Mouse (Mus musculus) ES-E14 (cell line): ENCODE measurements around the gene Crhr1. TPM values are rescaled to one million over a fixed set of nuclear protein-coding genes. Genes with fewer than 3 reads are reported as not detected.

ENCODE experiments used
- DNase-seq: peaks from one replicate; pipeline ENCODE4 v3.0.0-alpha.2; 2013; ENCODE audit warnings: low read depth, low spot score
- H3K27ac ChIP-seq: 2 replicates; pipeline ENCODE4 v1.5.1; 2012; ENCODE audit warnings: low read depth, mild to moderate bottlenecking, low read length, moderate library complexity, mixed read lengths; ENCODE audit not compliant: poor library complexity, insufficient read depth, severe bottlenecking
- H3K36me3 ChIP-seq: 2 replicates; pipeline ENCODE4 v1.6.1; 2012; ENCODE audit warnings: mild to moderate bottlenecking, low read length, moderate library complexity, mixed read lengths; ENCODE audit not compliant: control insufficient read depth, poor library complexity, insufficient read depth, severe bottlenecking
- H3K4me1 ChIP-seq, 2 experiments: fragments of 150-350 bp in 1 of 2; sonication (generic) in 1 of 2; 2 replicates each; pipeline ENCODE4 v1.6.1; 2012; ENCODE audit warnings: low read length in 2 of 2, mild to moderate bottlenecking in 1 of 2, mixed read lengths in 1 of 2; ENCODE audit not compliant: control insufficient read depth in 2 of 2, insufficient read depth in 2 of 2, poor library complexity in 1 of 2
- H3K4me3 ChIP-seq, 2 experiments: fragments of 150-350 bp in 1 of 2; sonication (generic) in 1 of 2; 2 replicates each; pipeline ENCODE4 v1.5.1; 2012; ENCODE audit warnings: low read length in 2 of 2, low read depth in 1 of 2, mild to moderate bottlenecking in 1 of 2, mixed read lengths in 1 of 2; ENCODE audit not compliant: insufficient read depth in 1 of 2, poor library complexity in 1 of 2, severe bottlenecking in 1 of 2
- H3K9ac ChIP-seq: 2 replicates; pipeline ENCODE4 v1.6.1; 2012; ENCODE audit warnings: low read depth, mild to moderate bottlenecking, low read length, mixed read lengths; ENCODE audit not compliant: poor library complexity, insufficient read depth, severe bottlenecking
- H3K9me3 ChIP-seq: fragments of 150-350 bp; sonication (generic); 2 replicates; pipeline ENCODE4 v1.6.1; 2012; ENCODE audit warnings: low read depth, mild to moderate bottlenecking, low read length; ENCODE audit not compliant: control insufficient read depth, insufficient read depth
- CHD2 ChIP-seq: IDR thresholded peaks from 2 replicates; pipeline ENCODE4 v1.6.1; 2014; ENCODE audit warnings: mild to moderate bottlenecking, low read depth, low read length, inconsistent platforms
- HCFC1 ChIP-seq: IDR thresholded peaks from 2 replicates; pipeline ENCODE4 v1.6.1; 2012; ENCODE audit warnings: low read length, inconsistent platforms, borderline replicate concordance; ENCODE audit not compliant: insufficient read depth
- MAFK ChIP-seq: IDR thresholded peaks from 2 replicates; pipeline ENCODE4 v1.6.1; 2014; ENCODE audit warnings: mild to moderate bottlenecking, low read depth, low read length, inconsistent platforms; ENCODE audit not compliant: insufficient read depth
- ZC3H11A ChIP-seq: IDR thresholded peaks from 2 replicates; pipeline ENCODE4 v1.6.1; 2012; ENCODE audit warnings: low read depth, mild to moderate bottlenecking, inconsistent platforms, low read length, borderline replicate concordance
- ZNF384 ChIP-seq: IDR thresholded peaks from 2 replicates; pipeline ENCODE4 v1.6.1; 2012; ENCODE audit warnings: low read depth, low read length, inconsistent platforms
- in situ Hi-C, 2 experiments: fragments of 600-800 bp; cut with MboI; formaldehyde crosslinking; loops; one replicate each; pipeline ENCODE4 v1.15.1; 2025; ENCODE audit warnings: low sequenced_read_pairs in 2 of 2, inconsistent platforms in 1 of 2; ENCODE audit not compliant: unreplicated experiment in 2 of 2
- total RNA-seq: library from RNA; depleted of rRNA; stranded (reverse); fragments of 300-350 nt; gene quantifications from 2 replicates; pipeline ENCODE4 v1.2.3, GENCODE M21; 2012

Gene Crhr1
- total RNA-seq, 1 experiment: 0.09 TPM

GRCm38 (mm10) chr11:104171281-104171781, 38.7 kb downstream of the Crhr1 start:
- no peak for TF ChIP-seq CHD2
- TF ChIP-seq ZNF384: no peak
- TF ChIP-seq HCFC1: peak; percentile 56; the same call in 1 of the 2 replicates
- peak; percentile 66 for TF ChIP-seq MAFK
- TF ChIP-seq ZC3H11A: peak; percentile 92
- Histone ChIP-seq H3K4me1 (no peaks in the 10 kb centered on the region; a peak in 1 of 4 replicates), H3K9ac (no peak overlapping the region), H3K4me3 (no peak overlapping the region), H3K9me3 (no peaks in the 10 kb centered on the region), H3K27ac (no peak overlapping the region), H3K36me3 (no peaks in the 10 kb centered on the region)
- peak; percentile 49 for DNase-seq
- in situ Hi-C loops: loop anchor here in 1 of 2 experiments (10.0 kb wide), 1 partner anchor 187 kb away; no protein-coding TSS in a partner anchor

GRCm38 (mm10) chr11:104178893-104179292, 46.2 kb downstream of the Crhr1 start:
- in situ Hi-C loops: loop anchor here in 1 of 2 experiments (10.0 kb wide), 1 partner anchor 194 kb away; no protein-coding TSS in a partner anchor
- Histone ChIP-seq H3K9ac (no peak overlapping the region), H3K4me3 (no peak overlapping the region), H3K27ac (no peak overlapping the region), H3K9me3 (no peaks in the 10 kb centered on the region), H3K36me3 (no peaks in the 10 kb centered on the region), H3K4me1 (no peaks in the 10 kb centered on the region)
- TF ChIP-seq ZNF384 (no peak), CHD2 (no peak), MAFK (no peak), HCFC1 (no peak), ZC3H11A (no peak)
- DNase-seq: no peak

- Histone ChIP-seq H3K27ac (no peak overlapping the region), H3K4me3 (no peak overlapping the region), H3K9me3 (no peaks in the 10 kb centered on the region), H3K4me1 (no peaks in the 10 kb centered on the region), H3K9ac (no peak overlapping the region), H3K36me3 (no peaks in the 10 kb centered on the region)
- DNase-seq: no peak
- no peak for TF ChIP-seq CHD2
- no peak for TF ChIP-seq MAFK
- in situ Hi-C loops: loop anchor here in 1 of 2 experiments (10.0 kb wide), 1 partner anchor 195 kb away; no protein-coding TSS in a partner anchor
These were observed 47.1 kb downstream of the Crhr1 start for GRCm38 (mm10) chr11:104179804-104180203.

GRCm38 (mm10) chr11:104182141-104182540, 49.5 kb downstream of the Crhr1 start:
- H3K9ac ChIP-seq: no peak overlapping the region
- no peaks in the 10 kb centered on the region for H3K9me3 ChIP-seq
- no peak overlapping the region for H3K4me3 ChIP-seq
- no peak for DNase-seq
- H3K27ac ChIP-seq: no peak overlapping the region
- in situ Hi-C loops: no loop called here
- no peak for TF ChIP-seq ZC3H11A
- TF ChIP-seq CHD2: no peak
- TF ChIP-seq ZNF384: no peak
- TF ChIP-seq HCFC1: no peak
- H3K4me1 ChIP-seq: 0 out of 4 replicates have a peak, but pooled peaks cover 0 to 2% of the 10 kb centered on the region in 2 experiments
- H3K36me3 ChIP-seq: no peaks in the 10 kb centered on the region
